ENCODE assay signal across 2 mouse cellular contexts in the genomic region with DNA sequence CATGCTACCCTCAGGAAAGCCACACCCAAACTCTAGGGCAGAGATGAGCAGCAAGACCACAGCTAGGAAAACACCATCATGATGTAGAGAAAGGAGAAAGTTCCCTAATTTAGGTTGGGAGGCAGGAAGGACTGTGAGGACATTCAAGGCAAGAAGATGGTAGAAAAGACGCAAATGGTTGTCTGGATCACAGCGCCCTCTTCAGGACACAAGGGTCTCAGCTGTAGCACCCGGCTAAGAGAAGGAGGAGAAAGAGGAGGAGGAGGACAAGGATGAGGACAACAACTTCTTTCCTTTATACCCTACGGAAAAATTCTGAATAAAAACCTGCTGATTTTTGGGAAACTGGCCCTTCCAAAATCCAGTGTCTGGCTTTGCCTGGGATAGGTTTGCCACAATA.
TF ChIP-seq lines count a peak whose summit lies in the region.

No protein-coding gene starts in this region.

TF ChIP-seq in CH12.LX, 34 proteins besides CTCF, POLR2A, EP300 and RAD21 (continued from another document):
- TF ChIP-seq JUND (conservative IDR thresholded peaks at IDR 0.05; ENCODE audit: low read depth, low read length), result no peak
- no peak for TF ChIP-seq POLR2AphosphoS2 (IDR thresholded peaks at IDR 0.05; ENCODE audit: low read depth, low read length)
- TF ChIP-seq USF1 (IDR thresholded peaks at IDR 0.05; ENCODE audit: low read depth, low read length), result no peak
- no peak for TF ChIP-seq MXI1 (IDR thresholded peaks at IDR 0.05; ENCODE audit: low read depth, low read length)
- no peak for TF ChIP-seq TCF12 (IDR thresholded peaks at IDR 0.05; ENCODE audit: low read depth, low read length)
- no peak for TF ChIP-seq HCFC1 (IDR thresholded peaks at IDR 0.05; ENCODE audit: low read depth, low read length)
- no peak for TF ChIP-seq ZNF384 (IDR thresholded peaks at IDR 0.05; ENCODE audit: low read depth, low read length)
- no peak for TF ChIP-seq ELF1 (IDR thresholded peaks at IDR 0.05; ENCODE audit: low read depth, low read length)
- no peak for TF ChIP-seq NRF1 (IDR thresholded peaks at IDR 0.05; ENCODE audit: low read depth, low read length)
- TF ChIP-seq E2F4 (IDR thresholded peaks at IDR 0.05; ENCODE audit: insufficient replicate concordance, low read depth, low read length), result no peak

TF ChIP-seq in MEL, 35 proteins besides CTCF, POLR2A, EP300 and RAD21 (continued from another document):
- no peak for TF ChIP-seq E2F4 (IDR thresholded peaks at IDR 0.05; ENCODE audit: borderline replicate concordance, low read depth, low read length)
- TF ChIP-seq JUND (IDR thresholded peaks at IDR 0.05; ENCODE audit: low read depth, low read length), result no peak
- TF ChIP-seq NRF1 (IDR thresholded peaks at IDR 0.05; ENCODE audit: insufficient read depth, low read depth, low read length, poor library complexity, severe bottlenecking), result no peak
- no peak for TF ChIP-seq CHD1 (IDR thresholded peaks at IDR 0.05; ENCODE audit: low read depth, low read length)
- TF ChIP-seq POLR2AphosphoS2 (IDR thresholded peaks at IDR 0.05; ENCODE audit: low read length), result no peak
